Mouse (Mus musculus): ENCODE measurements around the gene Ptpdc1.

- TF ChIP-seq CTCF (IDR thresholded peaks at IDR 0.05; ENCODE audit: low read depth, low read length) (no peak), POLR2A (IDR thresholded peaks at IDR 0.05; ENCODE audit: borderline replicate concordance, low read depth, low read length) (no peak)
These were observed 20.9 kb downstream of the Ptpdc1 start for GRCm38 (mm10) chr13:48604591-48604990.

Measured in bone marrow macrophage, adult 2 months (primary cell).